In genomic region chr9:105796137-105796536, GRCm38 (mm10) we compare ENCODE assay signal across 22 mouse cellular contexts. TPM values are rescaled to one million over a fixed set of nuclear protein-coding genes. Genes with fewer than 3 reads are reported as not detected.
DNase-seq lines count a peak whose midpoint lies in the region; ATAC-seq and TF ChIP-seq lines count a peak whose summit lies in the region.
"Had no signal": no experiment of that assay in that cellular context is flagged by ENCODE, and none has a peak within 500 bp of the region (broad histone marks: within the 10 kb centered on the region; RNA-seq: fewer than 3 reads in every experiment).

No protein-coding gene starts in this region.

- H3K27me3 ChIP-seq in heart, embryonic 15.5 days = no peaks in the 10 kb centered on the region
- H3K27me3 ChIP-seq in heart, embryonic 11.5 days (ENCODE audit: control insufficient read depth, insufficient read depth, low read length) = no peaks in the 10 kb centered on the region
- no peaks in the 10 kb centered on the region for H3K27me3 ChIP-seq in lung, embryonic 14.5 days (ENCODE audit: insufficient read depth, low read length)
- no peaks in the 10 kb centered on the region for H3K27me3 ChIP-seq in forebrain, postnatal 0 days (ENCODE audit: insufficient read depth, low read length)
- H3K27me3 ChIP-seq: limb, embryonic 15.5 days; Patski had no signal

- H3K9me3 ChIP-seq in heart, embryonic 15.5 days (replicated peaks) = no peaks in the 10 kb centered on the region
- H3K9me3 ChIP-seq in heart, embryonic 11.5 days (replicated peaks; ENCODE audit: control insufficient read depth, low read length) = no peaks in the 10 kb centered on the region
- no peaks in the 10 kb centered on the region for H3K9me3 ChIP-seq in lung, embryonic 14.5 days (ENCODE audit: low read depth, low read length)
- H3K9me3 ChIP-seq in forebrain, postnatal 0 days (ENCODE audit: low read length) = no peaks in the 10 kb centered on the region
- H3K9me3 ChIP-seq: heart, embryonic 10.5 days; limb, embryonic 15.5 days had no signal

- peak overlapping the region; percentile 63; the same call in 1 of the 2 replicates for H3K27ac ChIP-seq in heart, embryonic 15.5 days
- H3K27ac ChIP-seq in heart, embryonic 11.5 days (ENCODE audit: low read depth, low read length) = no peak overlapping the region
- peak overlapping the region; percentile 33; the same call in 1 of the 2 replicates for H3K27ac ChIP-seq in lung, embryonic 14.5 days (ENCODE audit: low read depth)
- no peak overlapping the region for H3K27ac ChIP-seq in forebrain, postnatal 0 days (ENCODE audit: low read depth, low read length)
- H3K27ac ChIP-seq: heart, embryonic 10.5 days; left cerebral cortex, adult 2 months; limb, embryonic 15.5 days had no signal

- no peak overlapping the region for H3K9ac ChIP-seq in heart, embryonic 15.5 days
- H3K9ac ChIP-seq in heart, embryonic 11.5 days (ENCODE audit: low read depth, low read length) = no peak overlapping the region
- H3K9ac ChIP-seq in lung, embryonic 14.5 days = no peak overlapping the region
- no peak overlapping the region for H3K9ac ChIP-seq in forebrain, postnatal 0 days
- H3K9ac ChIP-seq: limb, embryonic 15.5 days; liver, postnatal 0 days had no signal

- TF ChIP-seq POLR2A in brain, embryonic 14.5 days (IDR thresholded peaks at IDR 0.05; ENCODE audit: borderline replicate concordance, extremely low read depth, insufficient read depth, insufficient read length, poor library complexity, severe bottlenecking) = no peak

- no peak for ATAC-seq in heart, embryonic 15.5 days (replicated peaks; ENCODE audit: insufficient number of reproducible peaks, insufficient read depth, low FRiP score, low read depth)
- ATAC-seq in heart, embryonic 11.5 days (replicated peaks; ENCODE audit: insufficient number of reproducible peaks, low FRiP score, low TSS enrichment) = no peak
- ATAC-seq in lung, embryonic 14.5 days (ENCODE audit: insufficient read depth) = peak; percentile 75
- ATAC-seq in forebrain, postnatal 0 days = no peak
- ATAC-seq: liver, postnatal 0 days; Patski had no signal

- no peak for TF ChIP-seq CTCF in lung, embryonic 14.5 days (IDR thresholded peaks at IDR 0.05; ENCODE audit: low read depth)
- TF ChIP-seq CTCF in brain, embryonic 14.5 days (IDR thresholded peaks at IDR 0.05; ENCODE audit: borderline replicate concordance, extremely low read depth, insufficient read depth, insufficient read length) = no peak
- TF ChIP-seq CTCF in forebrain, postnatal 0 days (IDR thresholded peaks at IDR 0.05; ENCODE audit: low read depth) = no peak

- DNase-seq in lung, embryonic 14.5 days = peak; percentile 84
- no peak for DNase-seq in lung, postnatal 25 days (ENCODE audit: low spot score)
- peak; percentile 81 for DNase-seq in brain, embryonic 14.5 days (ENCODE audit: low read depth)
- peak; percentile 63 for DNase-seq in forebrain, postnatal 0 days
- DNase-seq in cerebellum, adult 9-11 months = no peak
- no peak for DNase-seq in ovary, postnatal 36 days (ENCODE audit: low spot score)
- DNase-seq: adrenal gland, postnatal 36 days; B cell, adult 2 months; cerebellum, adult 11-12 months; gastrocnemius, postnatal 25 days; heart, postnatal 4 days; kidney, adult 8-10 months; liver, postnatal 0 days; thymus, postnatal 14 days had no signal

- H3K4me3 ChIP-seq in heart, embryonic 15.5 days = no peak overlapping the region
- H3K4me3 ChIP-seq in heart, embryonic 11.5 days (ENCODE audit: low read depth, low read length) = no peak overlapping the region
- H3K4me3 ChIP-seq in lung, embryonic 14.5 days (ENCODE audit: low read depth, low read length) = no peak overlapping the region
- no peak overlapping the region for H3K4me3 ChIP-seq in forebrain, postnatal 0 days (ENCODE audit: low read depth, low read length)
- H3K4me3 ChIP-seq: heart, embryonic 10.5 days; left cerebral cortex, adult 2 months; limb, embryonic 15.5 days had no signal

- WGBS in heart, embryonic 15.5 days = 50% methylated on average over 6 of the region's 6 CpGs
- WGBS in heart, embryonic 11.5 days (ENCODE audit: insufficient replicate concordance) = 65% methylated on average over 6 of the region's 6 CpGs
- 15% methylated on average over 6 of the region's 6 CpGs for WGBS in lung, embryonic 14.5 days
- WGBS in forebrain, postnatal 0 days = 30% methylated on average over 6 of the region's 6 CpGs

- peaks cover 46% of the 10 kb centered on the region for H3K4me1 ChIP-seq in heart, embryonic 15.5 days (replicated peaks)
- peaks cover 16% of the 10 kb centered on the region for H3K4me1 ChIP-seq in heart, embryonic 11.5 days (ENCODE audit: control insufficient read depth, insufficient read depth, low read length)
- peaks cover 18% of the 10 kb centered on the region for H3K4me1 ChIP-seq in lung, embryonic 14.5 days (ENCODE audit: insufficient read depth)
- H3K4me1 ChIP-seq in forebrain, postnatal 0 days (ENCODE audit: insufficient read depth) = no peaks in the 10 kb centered on the region; the same call in 1 of the 2 replicates

- no peak overlapping the region for H3K4me2 ChIP-seq in heart, embryonic 15.5 days
- H3K4me2 ChIP-seq in heart, embryonic 11.5 days = no peak overlapping the region
- peak overlapping the region; percentile 46 for H3K4me2 ChIP-seq in lung, embryonic 14.5 days
- H3K4me2 ChIP-seq in forebrain, postnatal 0 days (ENCODE audit: low read depth) = no peak overlapping the region
- H3K4me2 ChIP-seq: limb, embryonic 15.5 days had no signal

- no peaks in the 10 kb centered on the region for H3K36me3 ChIP-seq in heart, embryonic 15.5 days
- no peaks in the 10 kb centered on the region for H3K36me3 ChIP-seq in heart, embryonic 11.5 days (ENCODE audit: control insufficient read depth, insufficient read depth, low read length)
- H3K36me3 ChIP-seq in lung, embryonic 14.5 days (ENCODE audit: insufficient read depth) = no peaks in the 10 kb centered on the region
- H3K36me3 ChIP-seq in forebrain, postnatal 0 days (ENCODE audit: insufficient read depth) = no peaks in the 10 kb centered on the region
- H3K36me3 ChIP-seq: heart, embryonic 10.5 days; limb, embryonic 15.5 days had no signal

RNA-seq across cellular contexts. Expression of gene Col6a6, which starts 31.8 kb away (rescaled TPM):
- polyA plus RNA-seq in heart, embryonic 15.5 days (2015; fragmentation: Nextera tagmentation; extraction: Ambion mirVana) = 3.6 and 5.1 TPM in 2 replicates
- 0.38 and 0.69 TPM in 2 replicates for polyA plus RNA-seq in heart, embryonic 11.5 days (2014; fragmentation: Nextera tagmentation; extraction: Ambion mirVana)
- polyA plus RNA-seq in lung, embryonic 14.5 days (2014; fragmentation: Nextera tagmentation; extraction: Ambion mirVana) = 1.3 and 1.6 TPM in 2 replicates
- 0.26 and 0.38 TPM in 2 replicates for polyA plus RNA-seq in brain, embryonic 14.5 days (2012; rRNA removed)
- total RNA-seq in forebrain, postnatal 0 days (2014; rRNA removed) = 0.23 and 0.33 TPM in 2 replicates
- polyA plus RNA-seq in forebrain, postnatal 0 days (2015; fragmentation: Nextera tagmentation; extraction: Ambion mirVana) = 0.03 and 0.11 TPM in 2 replicates
- total RNA-seq: common myeloid progenitor, adult 5-6 weeks; megakaryocyte-erythroid progenitor cell, adult 5-6 weeks had no signal
- polyA plus RNA-seq: Patski had no signal

Comparison
In these comparisons a context has a peak if more than half of its experiments do, and no peak if none do; other contexts are left out.
1. H3K27ac ChIP-seq: peak in heart, embryonic 15.5 days (single experiment) and lung, embryonic 14.5 days (single experiment); none in heart, embryonic 11.5 days (single experiment) and forebrain, postnatal 0 days (single experiment).
2. DNase-seq: peak in lung, embryonic 14.5 days (single experiment), brain, embryonic 14.5 days (single experiment) and forebrain, postnatal 0 days (single experiment); none in lung, postnatal 25 days (single experiment), cerebellum, adult 9-11 months (single experiment) and ovary, postnatal 36 days (single experiment).